Mouse (Mus musculus) embryonic facial prominence, embryonic 11.5 days (tissue): Measurements from ENCODE around the gene Duox1. TPM values are rescaled to one million over a fixed set of nuclear protein-coding genes. Genes with fewer than 3 reads are reported as not detected.
A peak's percentile ranks its signal among the peaks of the same experiment; 100 is the strongest.
"Not testable (repeated sequence)": the region's sequence is repeated elsewhere in the genome, so short reads cannot be mapped to it uniquely, and the experiment has no call there.

Source experiments
- ATAC-seq: fragments of 200-750 bp; cut with Nextera tagmentation; replicated peaks from 2 replicates; pipeline ENCODE4 v1.8.0; 2017; ENCODE audit warnings: low read depth; ENCODE audit not compliant: insufficient number of reproducible peaks, low FRiP score, low TSS enrichment
- DNase-seq: peaks from one replicate; pipeline ENCODE4 v3.0.0-alpha.2; 2015; ENCODE audit warnings: low spot score
- H3K27ac ChIP-seq: fragments of 300-500 bp; sonication (generic); replicated peaks from 2 replicates; pipeline ENCODE4 v1.5.1; 2014; ENCODE audit warnings: mild to moderate bottlenecking, low read depth, low read length, control low read depth
- H3K27me3 ChIP-seq: fragments of 300-500 bp; sonication (generic); 2 replicates; pipeline ENCODE4 v1.6.1; 2014; ENCODE audit warnings: mild to moderate bottlenecking, low read length, moderate library complexity, mixed read lengths; ENCODE audit not compliant: control insufficient read depth, insufficient read depth
- H3K36me3 ChIP-seq: fragments of 300-500 bp; sonication (generic); replicated peaks from 2 replicates; pipeline ENCODE4 v1.6.1; 2014; ENCODE audit warnings: low read depth, mild to moderate bottlenecking, low read length, moderate library complexity, mixed read lengths; ENCODE audit not compliant: control insufficient read depth, insufficient read depth
- H3K4me1 ChIP-seq: fragments of 300-500 bp; sonication (generic); 2 replicates; pipeline ENCODE4 v1.6.1; 2014; ENCODE audit warnings: low read length, mixed read lengths; ENCODE audit not compliant: control insufficient read depth, insufficient read depth
- H3K4me2 ChIP-seq: fragments of 300-500 bp; sonication (generic); 2 replicates; pipeline ENCODE4 v1.6.1; 2014; ENCODE audit warnings: low read depth, mild to moderate bottlenecking, control low read depth, low read length, moderate library complexity
- H3K4me3 ChIP-seq: fragments of 300-500 bp; sonication (generic); 2 replicates; pipeline ENCODE4 v1.5.1; 2014; ENCODE audit warnings: low read depth, low read length, control low read depth
- H3K9ac ChIP-seq: fragments of 300-500 bp; sonication (generic); replicated peaks from 2 replicates; pipeline ENCODE4 v1.6.1; 2014; ENCODE audit warnings: mild to moderate bottlenecking, control low read depth, low read length
- H3K9me3 ChIP-seq: fragments of 300-500 bp; sonication (generic); replicated peaks from 2 replicates; pipeline ENCODE4 v1.6.1; 2016; ENCODE audit warnings: mild to moderate bottlenecking, low read length, inconsistent platforms, mixed read lengths; ENCODE audit not compliant: control insufficient read depth
- WGBS: fragments of 180-500 bp; shearing (Covaris S2); extraction: QIAGEN DNeasy Blood & Tissue Kit; methylation state at CpG from one replicate; pipeline ENCODE4 v1.1.7; 2014; 5-methylcytosine and 5-hydroxymethylcytosine counted together
- polyA plus RNA-seq: library from polyadenylated mRNA; unstranded; fragments of >200 nt; fragmentation: Nextera tagmentation; extraction: Ambion mirVana; gene quantifications from 2 replicates; pipeline ENCODE4 v1.2.1, GENCODE M21; 2014

Gene Duox1
- polyA plus RNA-seq, 1 experiment from 2014 or later: 0.06 TPM

GRCm38 (mm10) chr2:122334170-122334569 is 18.7 kb downstream of the Duox1 start:
- no peak for ATAC-seq
- 69% methylated on average over 3 of the region's 3 CpGs for WGBS

DNA sequence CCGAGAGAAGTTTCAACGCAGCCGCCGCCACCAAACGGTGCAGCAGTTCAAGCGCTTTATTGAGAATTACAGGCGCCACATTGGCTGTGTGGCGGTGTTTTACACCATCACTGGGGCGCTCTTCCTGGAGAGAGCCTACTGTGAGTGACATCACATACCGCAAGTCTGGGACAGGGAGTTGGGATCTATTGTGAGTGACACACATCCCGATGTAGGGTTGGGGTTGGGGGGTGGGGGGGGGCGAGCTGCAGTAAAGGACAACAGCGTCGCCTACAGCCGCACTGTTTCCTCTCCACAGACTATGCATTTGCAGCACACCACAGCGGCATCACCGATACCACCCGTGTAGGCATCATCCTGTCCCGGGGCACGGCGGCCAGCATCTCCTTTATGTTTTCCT is 21.8 kb downstream of the Duox1 start:
- H3K4me1 ChIP-seq: no peaks in the 10 kb centered on the region
- H3K4me3 ChIP-seq: no peak overlapping the region
- H3K9me3 ChIP-seq: no peaks in the 10 kb centered on the region
- ATAC-seq (no peak), DNase-seq (no peak)
- H3K4me2 ChIP-seq: peak overlapping the region; percentile 3; the same call in 1 of the 2 replicates
- H3K36me3 ChIP-seq: no peaks in the 10 kb centered on the region
- no peak overlapping the region for H3K27ac ChIP-seq
- no peak overlapping the region for H3K9ac ChIP-seq
- 63% methylated on average over 21 of the region's 21 CpGs for WGBS
- no peaks in the 10 kb centered on the region for H3K27me3 ChIP-seq

More at GRCm38 (mm10) chr2:122334170-122334569, 18.7 kb downstream of the Duox1 start:
- no peak overlapping the region for H3K9ac ChIP-seq
- DNase-seq: no peak
- H3K9me3 ChIP-seq: no peaks in the 10 kb centered on the region
- no peaks in the 10 kb centered on the region for H3K4me1 ChIP-seq
- H3K36me3 ChIP-seq: no peaks in the 10 kb centered on the region
- H3K4me2 ChIP-seq: no peak overlapping the region
- no peak overlapping the region for H3K27ac ChIP-seq
- no peak overlapping the region for H3K4me3 ChIP-seq
- no peaks in the 10 kb centered on the region for H3K27me3 ChIP-seq

- no peaks in the 10 kb centered on the region for H3K36me3 ChIP-seq
- peaks cover 2% of the 10 kb centered on the region; the same call in 1 of the 2 replicates for H3K4me1 ChIP-seq
- H3K9me3 ChIP-seq: no peaks in the 10 kb centered on the region
- no peak overlapping the region for H3K9ac ChIP-seq
- no peak overlapping the region for H3K27ac ChIP-seq
- ATAC-seq (no peak), DNase-seq (peak; percentile 17)
- H3K4me3 ChIP-seq: no peak overlapping the region
- no peaks in the 10 kb centered on the region for H3K27me3 ChIP-seq
- no peak overlapping the region for H3K4me2 ChIP-seq
- 75% methylated on average over 6 of the region's 6 CpGs for WGBS
Observed at GRCm38 (mm10) chr2:122345106-122345893, 29.8 kb downstream of the Duox1 start.

DNA sequence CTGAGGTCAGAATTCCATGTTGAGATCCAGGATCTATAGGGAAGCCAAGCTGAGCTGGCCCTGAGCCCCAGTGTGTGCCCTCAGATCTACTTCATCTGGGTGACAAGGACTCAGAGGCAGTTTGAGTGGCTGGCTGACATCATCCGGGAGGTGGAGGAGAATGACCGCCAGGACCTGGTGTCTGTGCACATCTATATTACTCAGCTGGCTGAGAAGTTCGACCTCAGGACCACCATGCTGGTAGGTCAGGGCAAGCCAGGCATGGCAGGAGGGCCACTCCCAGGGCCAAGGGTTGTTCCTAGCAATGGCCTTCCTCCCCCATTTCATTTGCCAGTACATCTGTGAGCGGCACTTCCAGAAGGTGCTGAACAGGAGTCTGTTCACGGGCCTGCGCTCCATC is 30.7 kb downstream of the Duox1 start:
- H3K27ac ChIP-seq, DNase-seq, H3K27me3 ChIP-seq, H3K4me3 ChIP-seq, H3K9ac ChIP-seq, H3K9me3 ChIP-seq, H3K4me2 ChIP-seq, ATAC-seq, H3K4me1 ChIP-seq, H3K36me3 ChIP-seq: not testable (repeated sequence)
- WGBS: 95% methylated on average over 6 of the region's 6 CpGs

GRCm38 (mm10) chr2:122347257-122347656 is 31.8 kb downstream of the Duox1 start:
- 89% methylated on average over 3 of the region's 3 CpGs for WGBS
- H3K4me2 ChIP-seq: no peak overlapping the region
- DNase-seq (no peak), ATAC-seq (no peak)
- no peak overlapping the region for H3K9ac ChIP-seq
- H3K4me3 ChIP-seq: no peak overlapping the region
- no peaks in the 10 kb centered on the region for H3K9me3 ChIP-seq
- peaks cover 2% of the 10 kb centered on the region; the same call in 1 of the 2 replicates for H3K4me1 ChIP-seq
- H3K36me3 ChIP-seq: no peaks in the 10 kb centered on the region
- H3K27me3 ChIP-seq: no peaks in the 10 kb centered on the region
- H3K27ac ChIP-seq: no peak overlapping the region

- peaks cover 2% of the 10 kb centered on the region; the same call in 1 of the 2 replicates for H3K4me1 ChIP-seq
- WGBS: under 1% methylated on average over 54 of the region's 63 CpGs
Observed at GRCm38 (mm10) chr2:122348531-122349131, 33.2 kb downstream of the Duox1 start.

DNA sequence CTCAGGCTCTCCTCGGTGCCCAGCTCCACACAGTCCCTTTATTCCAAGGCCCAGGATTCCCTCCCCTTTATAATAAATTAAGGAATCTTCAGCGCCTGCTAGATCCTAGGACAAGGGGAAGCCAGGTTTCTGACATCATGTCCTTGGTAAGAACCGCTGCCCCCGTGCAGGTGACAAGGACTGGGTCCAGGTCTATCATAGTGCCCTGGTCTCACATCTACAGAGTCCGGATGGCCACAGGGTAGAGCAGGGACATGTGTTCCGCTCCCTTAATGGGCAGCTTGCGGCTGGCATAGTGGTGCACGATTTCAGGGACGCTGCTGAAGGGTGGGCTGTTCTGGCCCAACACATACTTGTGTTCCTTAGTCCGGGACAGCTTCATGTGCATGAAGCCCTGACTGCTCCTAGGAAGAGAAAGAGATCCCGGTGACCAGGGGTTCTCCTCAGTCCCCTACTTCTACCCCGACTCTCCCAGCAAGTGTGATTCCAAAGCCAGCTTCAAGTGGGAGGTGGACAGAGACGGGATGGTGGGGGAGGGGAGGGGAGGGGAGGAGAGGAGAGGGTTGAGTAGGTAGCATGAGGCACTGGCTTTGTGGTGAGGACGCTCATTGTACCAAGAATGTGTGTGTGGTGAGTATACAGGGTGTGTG is 33.8 kb downstream of the Duox1 start:
- peak; percentile 32 for DNase-seq
- Histone ChIP-seq H3K36me3 (no peaks in the 10 kb centered on the region), H3K9me3 (no peaks in the 10 kb centered on the region), H3K4me3 (peak overlapping the region; percentile 41), H3K27ac (peak overlapping the region; percentile 94), H3K4me1 (peaks cover 2% of the 10 kb centered on the region; the same call in 1 of the 2 replicates), H3K4me2 (peak overlapping the region; percentile 65), H3K27me3 (no peaks in the 10 kb centered on the region), H3K9ac (peak overlapping the region; percentile 78)
- 8% methylated on average over 14 of the region's 14 CpGs for WGBS
- ATAC-seq: peak; percentile 54

More at GRCm38 (mm10) chr2:122348531-122349131, 33.2 kb downstream of the Duox1 start:
- Histone ChIP-seq H3K9me3 (no peaks in the 10 kb centered on the region), H3K36me3 (no peaks in the 10 kb centered on the region), H3K4me3 (peak overlapping the region; percentile 41), H3K27me3 (no peaks in the 10 kb centered on the region), H3K27ac (peak overlapping the region; percentile 94), H3K4me2 (peak overlapping the region; percentile 65), H3K9ac (peak overlapping the region; percentile 78)
- peak; percentile 87 for ATAC-seq
- DNase-seq: peak; percentile 90
